Mouse (Mus musculus) frontal cortex, adult (tissue): ENCODE results near the gene Cnksr3.

Source experiments
- ATAC-seq: cut with Nextera tagmentation; 2 replicates; pipeline ENCODE4 v1.9.2; 2017; ENCODE audit warnings: mild to moderate bottlenecking, moderate library complexity, mixed read lengths; ENCODE audit not compliant: low TSS enrichment

Cnksr3 gene

GRCm38 (mm10) chr10:7077971-7078370 is 134.1 kb downstream of the Cnksr3 start:
- ATAC-seq = no peak

DNA sequence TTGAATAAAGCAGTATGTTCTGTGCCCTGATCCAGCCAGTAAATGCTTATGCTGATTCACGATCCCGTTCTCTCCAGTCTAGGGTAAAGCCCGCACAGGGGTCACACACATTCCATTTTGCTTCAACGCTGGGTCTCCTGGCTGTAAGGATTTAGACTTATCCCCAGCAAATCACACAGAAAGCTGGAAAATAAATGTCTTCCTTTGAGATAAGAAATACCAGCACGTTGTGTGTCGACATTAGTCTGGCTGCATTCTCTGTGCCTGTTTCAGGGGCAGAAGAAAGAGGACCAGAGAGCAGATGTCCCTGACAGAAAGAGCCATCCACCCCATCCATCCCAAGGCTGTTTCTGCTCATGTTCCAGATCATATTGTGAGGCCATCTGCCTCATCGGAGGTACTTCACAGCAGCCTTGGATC is 134.6 kb downstream of the Cnksr3 start:
- no peak for ATAC-seq

GRCm38 (mm10) chr10:7076662-7077211 is 135.3 kb downstream of the Cnksr3 start:
- ATAC-seq = peak; percentile 25

GRCm38 (mm10) chr10:7076201-7076600 is 135.8 kb downstream of the Cnksr3 start:
- peak; percentile 100 for ATAC-seq

DNA sequence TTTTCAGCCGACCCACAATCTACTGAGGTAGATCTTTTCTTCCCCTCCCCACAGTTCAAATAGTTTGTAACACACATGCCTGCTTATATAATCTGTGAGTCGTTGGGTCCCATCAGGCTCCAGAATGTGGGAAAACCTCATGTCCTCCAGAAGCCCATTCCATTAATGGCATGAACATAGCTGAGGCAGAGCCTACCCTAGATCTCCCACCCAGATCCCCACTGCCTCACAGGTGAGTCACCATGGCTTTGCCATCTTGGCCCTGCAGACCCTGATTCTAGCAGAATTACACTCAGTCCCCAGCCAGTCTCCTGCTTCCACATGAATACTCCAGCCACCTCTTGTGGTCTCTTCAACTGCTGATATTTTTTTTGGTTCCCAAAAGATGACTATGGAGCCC is 136.4 kb downstream of the Cnksr3 start:
- ATAC-seq = no peak

DNA sequence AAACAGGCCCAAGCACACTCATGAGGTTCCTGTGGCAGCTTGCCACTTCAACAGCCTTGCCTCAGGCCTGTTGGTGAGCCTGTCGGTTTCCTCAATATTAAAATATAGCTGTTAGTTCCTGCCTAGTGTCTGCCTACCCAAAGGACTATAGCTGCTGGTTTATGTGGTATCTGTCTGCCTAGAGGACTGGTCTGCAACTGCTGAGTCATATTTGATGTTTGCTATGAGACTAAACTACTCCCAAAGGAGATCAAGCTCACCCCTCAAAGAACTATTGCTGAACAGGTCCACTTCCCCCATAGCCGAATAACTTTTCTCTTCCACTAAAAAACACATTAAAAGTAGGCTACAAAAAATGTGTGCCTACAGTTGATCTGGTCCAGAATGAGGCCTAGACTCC is 137.8 kb downstream of the Cnksr3 start:
- no peak for ATAC-seq

GRCm38 (mm10) chr10:7070924-7071323 is 141.1 kb downstream of the Cnksr3 start:
- no peak for ATAC-seq

DNA sequence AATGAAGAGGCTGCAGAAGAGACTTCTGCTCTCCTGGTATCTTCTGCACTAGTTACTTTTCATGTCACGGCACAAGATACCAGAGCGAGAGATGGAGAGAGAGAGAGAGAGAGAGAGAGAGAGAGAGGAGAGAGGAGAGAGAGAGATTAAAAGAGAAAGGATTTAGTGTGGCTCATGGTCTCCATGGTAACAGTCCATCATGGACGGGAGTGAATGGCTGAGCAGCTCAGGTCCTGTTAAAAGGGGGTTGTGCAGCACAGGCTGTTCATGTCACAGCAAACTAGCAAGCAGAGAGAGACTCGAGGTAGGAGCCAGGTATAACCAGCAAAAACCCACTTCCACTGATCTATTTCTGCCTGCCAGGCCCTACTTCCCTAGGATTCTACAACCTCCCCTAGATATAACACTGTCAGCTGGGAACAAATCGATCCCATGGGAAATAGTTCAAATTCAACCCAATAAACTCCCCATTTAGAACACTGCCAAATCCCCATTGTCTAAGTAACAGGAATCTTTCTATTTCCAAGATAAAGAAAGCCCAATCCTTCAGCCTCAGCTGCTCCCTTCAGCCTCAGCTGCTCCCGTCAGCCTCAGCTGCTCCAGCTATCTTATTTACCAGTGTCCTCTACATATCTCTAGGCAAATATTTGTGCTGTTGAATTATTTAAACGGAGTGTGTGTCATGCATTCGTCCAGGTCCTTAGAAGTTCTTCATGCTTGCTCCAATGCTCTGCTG is 141.8 kb downstream of the Cnksr3 start:
- no peak for ATAC-seq

GRCm38 (mm10) chr10:7069090-7069489 is 142.9 kb downstream of the Cnksr3 start:
- no peak for ATAC-seq
